In the genomic region with DNA sequence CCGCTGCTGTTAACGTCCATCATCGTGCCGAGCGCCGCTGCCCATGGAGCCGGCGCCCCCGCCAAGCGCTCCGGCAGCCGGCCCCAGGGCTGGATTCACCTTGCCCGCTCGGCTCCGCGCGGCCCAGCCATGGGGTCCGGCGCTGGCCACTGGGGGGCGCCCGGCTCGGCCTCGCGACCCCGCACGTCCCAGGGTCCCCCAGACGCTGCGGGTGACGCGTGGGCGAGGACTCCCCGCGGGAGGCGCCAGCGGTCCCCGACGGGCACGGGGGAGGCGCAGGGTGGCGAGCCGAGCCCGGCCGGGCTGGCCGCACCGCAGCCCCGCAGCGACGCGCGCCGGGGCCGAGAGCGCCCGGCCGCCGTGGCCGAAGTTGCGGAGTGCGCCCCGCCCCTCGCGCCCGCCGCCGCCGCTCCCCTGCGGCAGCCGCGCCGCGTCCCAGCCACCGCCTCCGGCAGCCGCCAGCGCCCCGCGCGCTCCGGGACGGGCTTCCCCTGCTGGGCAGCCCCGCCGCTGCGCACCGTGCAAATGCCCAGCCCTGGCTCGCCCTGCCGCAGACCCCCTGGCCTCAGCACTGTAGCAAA, we compare ENCODE assay signal across 8 mouse cellular contexts. TPM values are rescaled to one million over a fixed set of nuclear protein-coding genes. Genes with fewer than 3 reads are reported as not detected.
A peak's percentile ranks its signal among the peaks of the same experiment; 100 is the strongest.
DNase-seq lines count a peak whose midpoint lies in the region; ATAC-seq and TF ChIP-seq lines count a peak whose summit lies in the region.

Gene Htr7 (minus strand): TSS at position 277 of the 581 bp plus-strand sequence.

- DNase-seq in lung, adult 2 months = peak; percentile 2
- DNase-seq in lung, postnatal 25 days (ENCODE audit: low spot score) = no peak
- DNase-seq in embryonic facial prominence, embryonic 10.5 days (ENCODE audit: low spot score) = peak; percentile 81
- peak; percentile 16 for DNase-seq in layer of hippocampus, adult 9-11 months
- DNase-seq in lung, postnatal 10 days = peak; percentile 4
- DNase-seq in retina, postnatal 7 days (ENCODE audit: low read depth, low spot score) = peak; percentile 39

- no peak within 1 kb of the TSS for H3K4me3 ChIP-seq in lung, adult 2 months (replicated peaks; ENCODE audit: extremely low read depth, low read depth, low read length)
- peak within 1 kb of the TSS; percentile 68 for H3K4me3 ChIP-seq in embryonic facial prominence, embryonic 10.5 days
- peak within 1 kb of the TSS; percentile 57 to 70 for H3K4me3 ChIP-seq in heart, embryonic 14.5 days (ENCODE audit: control insufficient read depth in 1 of 2, insufficient read depth in 1 of 2, low read depth in 1 of 2, low read length in 2 of 2)

- peaks cover 53% of the 10 kb centered on the region for H3K27me3 ChIP-seq in embryonic facial prominence, embryonic 10.5 days (replicated peaks; ENCODE audit: low read depth, poor library complexity, severe bottlenecking)
- peaks cover 53% of the 10 kb centered on the region for H3K27me3 ChIP-seq in heart, embryonic 14.5 days (ENCODE audit: control insufficient read depth, insufficient read depth, low read length)

- WGBS in lung, adult 2 months = 1% methylated on average over 86 of the region's 86 CpGs
- 4% methylated on average over 85 of the region's 86 CpGs for WGBS in embryonic facial prominence, embryonic 10.5 days
- WGBS in heart, embryonic 14.5 days = under 1% methylated on average over 79 of the region's 86 CpGs

- TF ChIP-seq POLR2A in lung, adult 2 months (IDR thresholded peaks at IDR 0.05; ENCODE audit: borderline replicate concordance, extremely low read depth, low read depth, low read length) = no peak

- no peak within 1 kb of the TSS; the same call in 1 of the 2 replicates for H3K27ac ChIP-seq in embryonic facial prominence, embryonic 10.5 days (replicated peaks)
- no peak within 1 kb of the TSS for H3K27ac ChIP-seq in heart, embryonic 14.5 days (replicated peaks in 1 of 2; ENCODE audit: control insufficient read depth in 1 of 2, insufficient read depth in 1 of 2, low read depth in 2 of 2, low read length in 2 of 2)

- peak within 1 kb of the TSS; percentile 93 for H3K4me2 ChIP-seq in heart, embryonic 14.5 days (ENCODE audit: low read length)

- no peaks in the 10 kb centered on the region for H3K36me3 ChIP-seq in embryonic facial prominence, embryonic 10.5 days (replicated peaks)
- no peaks in the 10 kb centered on the region for H3K36me3 ChIP-seq in heart, embryonic 14.5 days (ENCODE audit: control insufficient read depth, insufficient read depth, low read length)

- TF ChIP-seq CTCF in lung, adult 2 months (IDR thresholded peaks at IDR 0.05; ENCODE audit: insufficient read depth, low read length) = no peak

- H3K4me1 ChIP-seq in lung, adult 2 months (ENCODE audit: control insufficient read depth, insufficient read depth, low read length) = no peaks in the 10 kb centered on the region
- H3K4me1 ChIP-seq in embryonic facial prominence, embryonic 10.5 days = peaks cover 6% of the 10 kb centered on the region
- H3K4me1 ChIP-seq in heart, embryonic 14.5 days (ENCODE audit: control insufficient read depth in 2 of 2, insufficient read depth in 2 of 2, low read length in 2 of 2) = peaks cover 5 to 7% of the 10 kb centered on the region in 2 experiments; a peak in 2 of 4 replicates

- ATAC-seq in heart, embryonic 14.5 days (ENCODE audit: insufficient number of reproducible peaks, insufficient read depth, low FRiP score, low read depth) = 0 out of 2 replicates have a peak, but pooled peaks have one; percentile 54
- no peak for ATAC-seq in inflammation-experienced regulatory T-cells, adult 6 months

- no peaks in the 10 kb centered on the region for H3K9me3 ChIP-seq in embryonic facial prominence, embryonic 10.5 days
- H3K9me3 ChIP-seq in heart, embryonic 14.5 days (ENCODE audit: control insufficient read depth, low read length) = no peaks in the 10 kb centered on the region

- peak within 1 kb of the TSS; percentile 52 for H3K9ac ChIP-seq in heart, embryonic 14.5 days (ENCODE audit: low read length)

RNA-seq across cellular contexts. Expression of gene Htr7, which starts in this region (rescaled TPM):
- polyA plus RNA-seq in lung, adult 2 months (2012; rRNA removed) = 0.19 and 0.43 TPM in 2 replicates
- 0.39 and 0.42 TPM in 2 replicates for polyA plus RNA-seq in embryonic facial prominence, embryonic 10.5 days (2016; fragmentation: Nextera tagmentation; extraction: Ambion mirVana)
- polyA plus RNA-seq in heart, embryonic 14.5 days (2014; fragmentation: Nextera tagmentation; extraction: Ambion mirVana) = 0.07 TPM in 1 of 2 replicates, not detected in the other
- polyA plus RNA-seq in inflammation-experienced regulatory T-cells, adult 6 months (2017; shearing (Covaris generic)) = not detected

Comparison
In these comparisons a context has a peak if more than half of its experiments do, and no peak if none do; other contexts are left out.
1. Peak in DNase-seq in lung, adult 2 months; RNA of the gene not detected or under 1 TPM.
2. Peak in DNase-seq and H3K4me3 ChIP-seq in embryonic facial prominence, embryonic 10.5 days; RNA of the gene not detected or under 1 TPM.
3. Peak in ATAC-seq, H3K4me3 ChIP-seq, H3K9ac ChIP-seq and H3K4me2 ChIP-seq in heart, embryonic 14.5 days; RNA of the gene not detected or under 1 TPM.